Mouse (Mus musculus) adrenal gland, adult 18-20 months (tissue): ENCODE results near the gene Hist1h1e. TPM values are rescaled to one million over a fixed set of nuclear protein-coding genes. Genes with fewer than 3 reads are reported as not detected.
A peak's percentile ranks its signal among the peaks of the same experiment; 100 is the strongest.
"Not testable (repeated sequence)": the region's sequence is repeated elsewhere in the genome, so short reads cannot be mapped to it uniquely, and the experiment has no call there.

Experiments used
- DNase-seq, 2 experiments: peaks; one replicate each; pipeline ENCODE4 v3.0.0; 2021 to 2022; ENCODE audit warnings: low spot score in 2 of 2
- microRNA-seq, 2 experiments: library from miRNA; unstranded; fragments of <30 nt; microRNA quantifications; one replicate each; pipeline ENCODE4 v1.2.0; 2021; ENCODE audit warnings: borderline number of aligned reads in 2 of 2
- total RNA-seq, 2 experiments: library from RNA; stranded (reverse); gene quantifications; 1 replicate in 1 of 2; 2 replicates in 1 of 2; pipeline ENCODE4 v1.2.3; 2021

Hist1h1e gene
- total RNA-seq, 2 experiments from 2014 or later, result 33.6 to 39.8 TPM

DNA sequence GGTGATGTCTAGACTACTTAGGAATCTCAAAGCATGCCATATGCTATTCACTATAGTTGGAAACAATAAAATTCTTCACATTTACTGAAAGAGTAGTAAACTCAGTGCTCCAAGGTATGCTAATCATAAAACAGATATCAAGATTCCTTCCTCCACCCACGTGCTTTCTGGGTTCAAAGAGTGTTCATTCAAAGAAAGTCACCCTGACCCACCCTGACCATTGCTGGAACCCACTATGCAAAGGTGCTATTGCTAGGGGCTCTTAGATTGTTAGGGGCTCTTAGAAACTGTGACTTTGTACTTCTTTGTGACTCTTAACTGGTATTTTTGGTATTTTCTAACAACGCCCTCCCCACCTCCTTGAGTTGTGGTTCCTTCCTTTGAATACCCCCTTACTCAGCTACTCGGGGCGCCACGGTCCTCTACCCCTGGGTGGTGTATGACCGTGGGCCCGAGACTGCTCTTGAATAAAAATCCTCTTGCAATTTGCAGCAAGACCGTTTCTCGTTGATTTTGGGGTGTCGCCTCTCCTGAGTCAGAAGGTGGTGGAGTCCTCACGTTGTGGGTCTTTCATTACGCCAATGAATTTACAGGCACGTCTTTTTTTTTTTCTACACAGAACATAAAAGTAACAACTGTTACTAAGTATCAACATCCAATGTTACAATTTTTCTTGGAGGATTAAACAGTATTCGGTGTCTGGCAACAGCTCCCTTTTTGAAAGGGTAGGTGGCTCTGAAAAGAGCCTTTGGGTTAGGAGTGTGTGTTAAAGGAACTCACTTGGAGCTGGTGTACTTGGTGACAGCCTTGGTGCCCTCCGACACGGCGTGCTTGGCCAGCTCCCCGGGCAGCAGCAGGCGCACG lies 49.1 kb downstream of the Hist1h1e start:
- not testable (repeated sequence) for DNase-seq

DNA sequence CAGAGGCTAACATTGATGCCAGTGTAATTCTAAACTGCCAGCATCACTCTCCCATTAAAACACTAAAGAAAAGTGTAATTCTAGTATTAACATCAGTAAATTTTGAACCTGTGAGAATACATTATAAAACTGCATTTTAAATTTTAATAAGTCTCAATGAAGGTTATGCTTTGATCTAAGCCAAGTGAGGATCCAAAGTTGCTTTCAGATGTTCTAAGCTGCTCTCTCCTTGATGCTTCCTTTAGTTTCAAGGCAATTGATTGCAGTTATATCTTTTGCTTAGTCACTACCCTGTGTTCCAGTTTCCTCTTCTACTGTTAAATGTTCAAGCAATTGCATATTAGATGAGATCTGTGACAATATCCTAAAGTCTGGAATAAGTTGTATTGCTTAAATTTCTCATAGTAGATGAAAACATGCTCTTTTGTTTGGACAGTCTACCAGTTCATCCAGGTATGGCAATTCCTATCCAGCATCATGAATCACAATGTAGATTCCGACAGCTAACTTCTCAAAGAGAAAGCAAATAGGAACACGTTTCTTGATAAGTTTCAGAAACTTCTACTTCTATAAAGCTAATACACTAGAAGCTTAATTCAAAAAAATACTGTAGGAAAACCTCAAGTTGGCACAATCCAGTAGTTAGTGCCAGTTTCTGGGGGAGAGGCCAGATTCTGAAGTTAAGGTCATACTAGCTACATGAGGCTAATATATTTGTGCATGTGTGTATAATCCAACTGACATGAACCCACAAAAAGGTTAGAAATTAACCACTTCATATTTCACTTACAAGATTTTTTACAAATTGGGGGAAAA lies 49.9 kb downstream of the Hist1h1e start:
- no peak for DNase-seq

DNA sequence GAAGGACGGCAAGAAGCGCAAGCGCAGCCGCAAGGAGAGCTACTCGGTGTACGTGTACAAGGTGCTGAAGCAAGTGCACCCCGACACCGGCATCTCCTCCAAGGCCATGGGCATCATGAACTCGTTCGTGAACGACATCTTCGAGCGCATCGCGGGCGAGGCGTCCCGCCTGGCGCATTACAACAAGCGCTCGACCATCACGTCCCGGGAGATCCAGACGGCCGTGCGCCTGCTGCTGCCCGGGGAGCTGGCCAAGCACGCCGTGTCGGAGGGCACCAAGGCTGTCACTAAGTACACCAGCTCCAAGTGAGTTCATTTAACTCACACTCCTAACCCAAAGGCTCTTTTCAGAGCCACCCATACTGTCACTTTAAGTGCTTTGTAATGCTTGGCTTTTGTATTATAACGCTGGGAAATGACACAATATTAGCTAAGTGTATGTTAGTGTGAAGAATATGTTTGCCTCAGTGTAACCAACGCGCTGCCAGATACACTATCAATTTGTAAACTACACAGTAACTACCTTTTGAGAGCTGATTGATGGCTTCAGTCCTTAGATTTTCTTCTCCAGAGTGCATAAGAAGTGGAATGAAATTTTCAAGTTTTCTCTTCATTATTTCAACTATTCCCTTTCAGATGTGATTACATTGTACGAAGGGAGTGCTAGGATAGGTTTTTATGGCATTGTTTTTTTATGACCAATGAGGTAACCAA lies 50.7 kb downstream of the Hist1h1e start:
- not testable (repeated sequence) for DNase-seq

DNA sequence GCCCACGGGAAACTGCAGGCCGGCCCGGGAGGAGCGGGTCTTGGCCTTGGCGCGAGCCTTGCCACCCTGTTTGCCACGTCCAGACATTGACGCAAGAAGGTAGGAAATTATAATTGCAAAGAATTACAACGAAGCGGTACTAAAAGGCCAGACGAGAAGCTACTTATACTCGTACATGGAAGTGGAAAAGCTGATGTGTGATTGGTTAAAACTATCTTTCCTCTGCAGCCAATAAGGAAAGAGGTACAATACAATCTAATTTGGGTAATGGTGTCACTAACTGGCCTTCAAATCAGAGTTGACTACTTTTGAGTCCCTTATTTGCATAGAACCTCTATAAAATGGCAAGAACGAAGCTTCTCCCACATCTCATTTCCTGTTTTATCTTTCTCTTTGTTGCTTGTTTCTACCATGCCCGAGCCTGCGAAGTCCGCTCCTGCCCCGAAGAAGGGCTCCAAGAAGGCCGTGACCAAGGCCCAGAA lies 51.3 kb downstream of the Hist1h1e start, which contains the start of the genes Hist1h2ae and Hist1h2bg:
Gene Hist1h2ae, minus strand, starts transcription at position 199 of the 482 bp plus-strand sequence.
Gene Hist1h2bg, plus strand, starts transcription at position 375 of the 482 bp plus-strand sequence.
- DNase-seq, result peak; percentile 56 to 65

Small RNA genes within 50 kb of the gene (microRNA-seq; reads per million reads assigned to microRNA genes)
- gene Gm44359 (0 reads per million in 2 experiments), gene Gm44394 (0 reads per million in 2 experiments)

Other genes with a start within 250 kb of the Hist1h1e start
- gene Abt1, start 198.7 kb downstream of the Hist1h1e start, total RNA-seq, result 1 to 10 TPM; 7.9 to 8.4 TPM
- under 1 TPM in 1 of 2 experiments, not detected in 1; 0.10 TPM for gene Btn1a1, start 156.7 kb downstream of the Hist1h1e start, total RNA-seq
- gene Btn2a2, start 133.7 kb downstream of the Hist1h1e start, total RNA-seq, result not detected
- gene Hist1h4h, start 91.5 kb downstream of the Hist1h1e start, total RNA-seq, result 100 to 1,000 TPM; 400 to 445 TPM
- 10 to 100 TPM in 1 of 2 experiments, 1 to 10 TPM in 1; 8.5 to 12.6 TPM for gene Hist1h2af, start 88.7 kb downstream of the Hist1h1e start, total RNA-seq
- gene Hist1h3g, start 87.1 kb downstream of the Hist1h1e start, total RNA-seq, result 1 to 10 TPM; 3.8 to 4.7 TPM
- gene Hist1h2bh, start 79.2 kb downstream of the Hist1h1e start, total RNA-seq, result 1 to 10 TPM; 1.8 to 2.2 TPM
- 10 to 100 TPM; 12.6 to 12.7 TPM for gene Hist1h3f, start 78.5 kb downstream of the Hist1h1e start, total RNA-seq
- 10 to 100 TPM; 32.5 to 41.1 TPM for gene Hist1h4f, start 70.9 kb downstream of the Hist1h1e start, total RNA-seq
- 1 to 10 TPM; 1.5 to 1.6 TPM for gene Hist1h1d, start 69.3 kb downstream of the Hist1h1e start, total RNA-seq
- gene Hist1h3e, start 60.2 kb downstream of the Hist1h1e start, total RNA-seq, result 10 to 100 TPM; 31.7 to 35.9 TPM
- gene Hist1h2ae, start 51.3 kb downstream of the Hist1h1e start, total RNA-seq, result 1 to 10 TPM; 2.9 to 3.8 TPM
- 10 to 100 TPM; 54.4 to 56.8 TPM for gene Hist1h2bg, start 51.2 kb downstream of the Hist1h1e start, total RNA-seq
- gene Hist1h2bf, start 48.4 kb downstream of the Hist1h1e start, total RNA-seq, result 10 to 100 TPM; 15.9 to 21.9 TPM
- 1 to 10 TPM; 5.6 to 6.1 TPM for gene Hist1h2ad, start 48.2 kb downstream of the Hist1h1e start, total RNA-seq
- 1 to 10 TPM; 3.2 to 3.9 TPM for gene Hist1h3d, start 46.8 kb downstream of the Hist1h1e start, total RNA-seq
- 100 to 1,000 TPM; 125 to 153 TPM for gene Hist1h4d, start 41.0 kb downstream of the Hist1h1e start, total RNA-seq
- 10 to 100 TPM in 1 of 2 experiments, 1 to 10 TPM in 1; 9.3 to 13.3 TPM for gene Hist1h2be, start 1.4 kb downstream of the Hist1h1e start, total RNA-seq
- 1 to 10 TPM; 2.0 to 2.2 TPM for gene Hist1h2ac, start 61.4 kb upstream of the Hist1h1e start, total RNA-seq
- 100 to 1,000 TPM; 115 to 172 TPM for gene Hist1h2bc, start 61.6 kb upstream of the Hist1h1e start, total RNA-seq
- gene Hist1h1t, start 73.3 kb upstream of the Hist1h1e start, total RNA-seq, result not detected
- gene Hist1h4c, start 75.9 kb upstream of the Hist1h1e start, total RNA-seq, result 10 to 100 TPM; 79.0 to 94.6 TPM
- gene Hfe, start 88.3 kb upstream of the Hist1h1e start, total RNA-seq, result 10 to 100 TPM; 33.3 to 45.6 TPM
- 100 to 1,000 TPM; 157 to 187 TPM for gene Hist1h1c, start 116.2 kb upstream of the Hist1h1e start, total RNA-seq
- gene Hist1h3c, start 123.0 kb upstream of the Hist1h1e start, total RNA-seq, result 1 to 10 TPM; 4.6 to 5.4 TPM
- 10 to 100 TPM; 16.2 to 17.9 TPM for gene Hist1h2bb, start 124.2 kb upstream of the Hist1h1e start, total RNA-seq
- 10 to 100 TPM; 19.4 to 19.5 TPM for gene Hist1h2ab, start 128.6 kb upstream of the Hist1h1e start, total RNA-seq
- gene Hist1h3b, start 129.7 kb upstream of the Hist1h1e start, total RNA-seq, result 10 to 100 TPM; 16.4 to 23.4 TPM
- gene Hist1h4b, start 134.5 kb upstream of the Hist1h1e start, total RNA-seq, result 10 to 100 TPM; 61.2 to 90.4 TPM
- gene Hist1h4a, start 138.7 kb upstream of the Hist1h1e start, total RNA-seq, result 10 to 100 TPM; 21.6 to 23.4 TPM
- gene Hist1h3a, start 139.8 kb upstream of the Hist1h1e start, total RNA-seq, result 10 to 100 TPM; 18.1 to 28.1 TPM
- gene Hist1h1a, start 141.1 kb upstream of the Hist1h1e start, total RNA-seq, result 10 to 100 TPM in 1 of 2 experiments, 1 to 10 TPM in 1; 7.1 to 14.2 TPM
- not detected for gene Trim38, start 147.4 kb upstream of the Hist1h1e start, total RNA-seq
- not detected for gene Slc17a2, start 184.4 kb upstream of the Hist1h1e start, total RNA-seq
- under 1 TPM; 0.16 to 0.86 TPM for gene Slc17a3, start 216.9 kb upstream of the Hist1h1e start, total RNA-seq
- not detected for gene Slc17a1, start 245.2 kb upstream of the Hist1h1e start, total RNA-seq